Mouse (Mus musculus) small intestine, adult 2 months (tissue): ENCODE measurements around the gene Herc1. TPM values are rescaled to one million over a fixed set of nuclear protein-coding genes. Genes with fewer than 3 reads are reported as not detected.

ENCODE experiments used
- H3K27ac ChIP-seq: fragments of 200-500 bp; 2 replicates; pipeline ENCODE4 v1.5.1; 2012; ENCODE audit warnings: low read depth, low read length, control low read depth, inconsistent platforms; ENCODE audit not compliant: insufficient read depth
- H3K27me3 ChIP-seq: fragments of 200-500 bp; 2 replicates; pipeline ENCODE4 v1.6.1; 2012; ENCODE audit warnings: mild to moderate bottlenecking, moderate library complexity, low read length, inconsistent platforms; ENCODE audit not compliant: control insufficient read depth, insufficient read depth
- H3K36me3 ChIP-seq: fragments of 200-500 bp; 2 replicates; pipeline ENCODE4 v1.6.1; 2012; ENCODE audit warnings: mild to moderate bottlenecking, low read length, control low read depth, inconsistent platforms; ENCODE audit not compliant: control insufficient read depth, insufficient read depth
- H3K4me1 ChIP-seq: fragments of 200-500 bp; 2 replicates; pipeline ENCODE4 v1.6.1; 2012; ENCODE audit warnings: low read length, inconsistent platforms, mixed read lengths; ENCODE audit not compliant: control insufficient read depth, insufficient read depth, insufficient read length
- H3K4me3 ChIP-seq: fragments of 200-500 bp; 2 replicates; pipeline ENCODE4 v1.5.1; 2012; ENCODE audit warnings: low read depth, mild to moderate bottlenecking, control low read depth, inconsistent platforms, low read length, moderate library complexity
- CTCF ChIP-seq: fragments of 200-500 bp; IDR thresholded peaks from 2 replicates; pipeline ENCODE4 v1.5.1; 2012; ENCODE audit warnings: low read depth, mild to moderate bottlenecking, control low read depth, inconsistent platforms, low read length, moderate library complexity, mixed read lengths; ENCODE audit not compliant: insufficient replicate concordance, insufficient read length; ENCODE audit errors: extremely low read depth
- POLR2A ChIP-seq: fragments of 200-500 bp; IDR thresholded peaks from 2 replicates; pipeline ENCODE4 v1.6.1; 2012; ENCODE audit warnings: low read depth, mild to moderate bottlenecking, control low read depth, inconsistent platforms, low read length, moderate library complexity
- WGBS: fragments of 180-500 bp; shearing (Covaris S2); methylation state at CpG from one replicate; pipeline ENCODE4 v1.1.7; 2018; 5-methylcytosine and 5-hydroxymethylcytosine counted together
- polyA plus RNA-seq: library from polyadenylated mRNA; depleted of rRNA; stranded (reverse); fragments of >200 nt; gene quantifications from 2 replicates; pipeline ENCODE4 v1.2.3, GENCODE M21; 2012

The Herc1 gene
- polyA plus RNA-seq, 1 experiment = 9.3 TPM

DNA sequence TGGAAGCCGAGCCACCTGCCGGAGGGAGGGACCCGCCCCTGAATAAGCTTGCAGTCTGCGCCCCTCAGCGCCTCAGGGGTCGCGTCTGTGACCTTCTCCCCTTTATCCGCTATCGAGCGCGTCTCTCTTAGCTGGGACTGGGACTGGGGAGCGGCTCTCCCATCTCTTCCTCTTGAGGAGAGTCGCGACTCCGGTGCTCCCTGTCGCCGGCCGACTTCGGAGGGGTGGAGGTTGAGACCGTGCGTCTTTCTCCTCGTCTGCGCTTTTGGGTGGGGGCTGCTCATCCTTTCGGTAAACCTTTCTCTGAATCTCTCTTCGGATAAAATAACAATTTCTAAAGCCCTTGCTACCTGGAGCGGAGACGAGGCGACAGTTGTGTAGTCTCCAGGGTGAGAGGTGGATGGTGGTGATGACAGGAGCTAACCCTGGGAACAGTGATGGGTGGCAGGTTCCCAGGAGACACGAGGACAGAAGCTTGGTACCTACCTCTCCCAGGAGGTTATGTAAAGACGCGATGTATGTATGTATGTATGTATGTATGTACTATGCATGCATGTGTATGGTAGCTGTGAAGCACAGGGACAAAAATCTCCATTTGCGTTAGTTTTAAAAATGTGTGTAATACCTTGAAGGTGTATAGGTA lies 659 bp downstream of the Herc1 start:
- Histone ChIP-seq H3K36me3 (no peaks in the 10 kb centered on the region), H3K27ac (peak overlapping the region; percentile 88), H3K27me3 (no peaks in the 10 kb centered on the region), H3K4me1 (no peaks in the 10 kb centered on the region; the same call in 1 of the 2 replicates), H3K4me3 (peak overlapping the region; percentile 72)
- WGBS = 1% methylated on average over 32 of the region's 32 CpGs
- TF ChIP-seq POLR2A = no peak
- no peak for TF ChIP-seq CTCF

GRCm38 (mm10) chr9:66352704-66353103 lies 2.5 kb downstream of the Herc1 start:
- H3K4me1 ChIP-seq = no peaks in the 10 kb centered on the region; the same call in 1 of the 2 replicates
- H3K27ac ChIP-seq = no peak overlapping the region
- no peak overlapping the region for H3K4me3 ChIP-seq
- no peaks in the 10 kb centered on the region for H3K27me3 ChIP-seq
- WGBS = 80% methylated on average over 2 of the region's 2 CpGs
- TF ChIP-seq CTCF = no peak
- TF ChIP-seq POLR2A = no peak
- H3K36me3 ChIP-seq = no peaks in the 10 kb centered on the region

DNA sequence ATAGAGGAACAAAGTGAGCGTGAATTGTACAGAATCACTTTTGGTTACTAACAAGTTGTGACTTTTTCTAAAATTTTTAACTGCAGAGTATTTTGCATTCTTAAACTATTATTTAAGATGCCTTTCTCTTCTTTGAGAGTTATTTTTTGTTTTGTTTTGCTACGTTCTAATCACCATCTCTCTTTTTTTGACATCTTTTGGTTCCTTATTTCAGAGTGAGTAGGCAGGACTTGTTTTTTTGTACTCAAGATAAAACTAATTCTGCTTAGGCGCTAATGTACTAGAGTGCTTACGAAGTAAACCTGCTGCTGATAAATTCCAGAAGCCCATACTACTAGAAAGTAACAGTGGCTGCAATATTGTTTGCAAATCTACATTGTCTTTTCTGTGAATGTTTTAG lies 8.9 kb downstream of the Herc1 start:
- Histone ChIP-seq H3K27ac (no peak overlapping the region), H3K4me3 (no peak overlapping the region)
- 80% methylated on average over 4 of the region's 4 CpGs for WGBS

GRCm38 (mm10) chr9:66360143-66360690 lies 10.0 kb downstream of the Herc1 start:
- H3K27ac ChIP-seq = no peak overlapping the region
- H3K27me3 ChIP-seq = no peaks in the 10 kb centered on the region
- whole genome bisulfite sequencing = 82% methylated on average over 14 of the region's 14 CpGs

More for the DNA sequence above, 8.9 kb downstream of the Herc1 start:
- Histone ChIP-seq H3K36me3 (no peaks in the 10 kb centered on the region), H3K27me3 (no peaks in the 10 kb centered on the region), H3K4me1 (no peaks in the 10 kb centered on the region)
- TF ChIP-seq POLR2A (no peak), CTCF (no peak)

DNA sequence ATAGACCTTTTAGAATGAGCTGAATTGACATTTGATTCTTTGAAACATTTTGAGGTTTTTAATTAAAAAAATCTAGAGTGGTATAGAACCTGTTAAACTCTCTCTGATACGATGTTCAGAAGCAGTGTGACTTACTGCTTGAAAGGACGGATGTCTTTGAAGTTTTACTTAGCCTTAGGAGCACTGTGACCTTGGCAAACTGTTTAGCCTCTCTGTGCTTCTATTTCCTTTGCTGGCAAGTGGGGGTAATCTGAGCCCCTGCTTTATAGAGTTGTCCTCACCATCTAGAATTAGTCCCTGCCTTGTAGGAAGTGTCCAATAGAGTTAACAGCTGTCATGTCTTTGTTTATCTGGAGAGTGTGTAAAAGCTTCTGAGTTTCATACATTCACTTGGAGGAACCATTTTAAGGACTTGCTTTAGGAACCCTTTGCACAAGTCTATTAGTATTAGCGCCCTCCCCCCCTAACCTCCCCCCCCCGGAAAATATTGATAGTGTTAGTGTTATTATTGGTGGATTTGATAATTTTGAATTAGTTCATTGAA lies 18.7 kb downstream of the Herc1 start:
- 73% methylated on average over 4 of the region's 4 CpGs for WGBS
- peaks cover 11% of the 10 kb centered on the region for H3K36me3 ChIP-seq
- no peak overlapping the region for H3K27ac ChIP-seq
- no peak overlapping the region for H3K4me3 ChIP-seq
- TF ChIP-seq CTCF (no peak), POLR2A (no peak)
- no peaks in the 10 kb centered on the region for H3K27me3 ChIP-seq
- peaks cover 9% of the 10 kb centered on the region; the same call in 1 of the 2 replicates for H3K4me1 ChIP-seq

More at GRCm38 (mm10) chr9:66360143-66360690, 10.0 kb downstream of the Herc1 start:
- Histone ChIP-seq H3K4me1 (no peaks in the 10 kb centered on the region), H3K4me3 (no peak overlapping the region), H3K36me3 (no peaks in the 10 kb centered on the region)
- TF ChIP-seq CTCF (no peak), POLR2A (no peak)

DNA sequence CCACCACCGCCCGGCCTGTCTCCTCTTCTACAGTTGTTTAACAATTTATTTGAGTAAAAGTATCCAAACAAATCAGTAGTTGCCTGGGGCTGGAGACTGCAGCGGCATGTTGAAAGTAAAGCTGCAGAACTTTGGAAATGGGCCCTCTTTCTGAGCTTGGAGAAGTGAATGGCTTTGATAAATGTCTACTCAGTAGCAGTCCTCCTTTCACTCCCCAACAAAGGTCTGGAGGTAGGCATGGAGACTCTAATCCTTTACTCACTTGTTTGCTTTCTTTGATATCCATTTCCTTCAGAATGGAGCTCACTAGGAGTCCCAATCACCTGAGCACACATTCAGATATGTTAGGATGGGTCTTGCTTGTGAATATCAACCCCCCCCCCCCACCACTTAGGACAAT lies 20.1 kb downstream of the Herc1 start:
- Histone ChIP-seq H3K27me3 (no peaks in the 10 kb centered on the region), H3K36me3 (peaks cover 12% of the 10 kb centered on the region), H3K4me1 (peaks cover 9% of the 10 kb centered on the region; the same call in 1 of the 2 replicates), H3K4me3 (no peak overlapping the region), H3K27ac (peak overlapping the region; percentile 45; the same call in 1 of the 2 replicates)
- 63% methylated on average over 3 of the region's 3 CpGs for WGBS
- TF ChIP-seq CTCF (no peak), POLR2A (no peak)

GRCm38 (mm10) chr9:66370847-66371246 lies 20.6 kb downstream of the Herc1 start:
- no peak for TF ChIP-seq POLR2A
- no peak for TF ChIP-seq CTCF
- 18% methylated on average over 3 of the region's 3 CpGs for WGBS
- Histone ChIP-seq H3K4me1 (peaks cover 9% of the 10 kb centered on the region; the same call in 1 of the 2 replicates), H3K27ac (no peak overlapping the region), H3K4me3 (no peak overlapping the region), H3K36me3 (peaks cover 12% of the 10 kb centered on the region), H3K27me3 (no peaks in the 10 kb centered on the region)
